Mouse (Mus musculus) left cerebral cortex, postnatal 4 days (tissue): ENCODE data around the gene Olfr1329. TPM values are rescaled to one million over a fixed set of nuclear protein-coding genes. Genes with fewer than 3 reads are reported as not detected.
"Not testable (repeated sequence)": the region's sequence is repeated elsewhere in the genome, so short reads cannot be mapped to it uniquely, and the experiment has no call there.

Experiments
- DNase-seq: peaks from one replicate; pipeline ENCODE4 v3.0.0-alpha.2; 2022
- intact Hi-C: fragments of 180-260 bp; cut with DNase I; formaldehyde crosslinking; loops from one replicate; pipeline ENCODE4 v1.15.1; 2025
- total RNA-seq, 2 experiments: library from RNA; stranded (reverse); gene quantifications; 2 replicates each; pipeline ENCODE4 v1.2.3; 2021

The Olfr1329 gene
- total RNA-seq: not detected

DNA sequence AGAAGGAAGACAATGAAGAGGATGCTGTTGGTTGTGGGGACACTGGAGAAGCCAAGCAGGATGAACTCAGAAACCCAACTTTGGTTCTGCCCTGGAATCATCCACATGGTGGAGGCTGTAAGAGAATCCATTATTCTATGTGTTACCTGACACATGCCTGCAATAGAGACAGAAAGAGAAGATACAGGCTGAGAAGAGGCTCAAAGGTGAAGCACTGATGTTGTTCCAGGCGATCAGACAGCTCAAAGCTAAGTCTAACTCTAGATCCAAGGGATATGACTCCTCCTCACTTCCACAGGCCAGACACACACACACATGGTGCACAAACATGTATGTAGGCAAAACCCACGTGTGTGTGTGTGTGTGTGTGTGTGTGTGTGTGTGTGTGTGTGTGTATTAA is at the start of gene Olfr1329:
TSS of gene Olfr1329 (minus strand) at position 101 of the 400 bp plus-strand sequence.
- intact Hi-C loops, DNase-seq: not testable (repeated sequence)

- intact Hi-C loops: no loop called here
- no peak for DNase-seq
Observed at GRCm38 (mm10) chr4:118961141-118961628, 43.9 kb upstream of the Olfr1329 start, which contains the start of gene Lao1. TSS of gene Lao1 (plus strand) at chr4:118961578.

DNA sequence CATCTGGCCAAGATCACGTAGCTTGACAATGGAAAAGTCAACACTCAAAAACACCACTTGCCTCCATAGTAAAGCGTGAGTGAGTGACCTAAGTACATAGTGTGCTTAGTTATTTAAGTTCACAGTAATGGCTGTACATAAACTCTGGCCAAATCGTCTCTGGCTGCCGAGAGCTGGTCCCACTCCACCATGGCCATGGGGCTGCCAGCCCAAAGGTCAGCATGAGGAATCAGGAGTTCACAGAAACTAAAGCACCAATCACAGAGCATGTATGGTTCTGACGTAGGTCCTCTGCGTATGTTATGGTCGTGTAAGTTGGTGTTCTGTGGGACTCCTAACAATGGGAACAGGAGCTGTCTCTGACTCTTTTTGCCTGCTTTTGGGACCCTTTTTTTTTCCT is 41.5 kb upstream of the Olfr1329 start:
- DNase-seq: no peak
- intact Hi-C loops: no loop called here

GRCm38 (mm10) chr4:118938512-118938911 is 21.2 kb upstream of the Olfr1329 start, which contains the start of gene Olfr1328:
TSS of gene Olfr1328 (minus strand) at chr4:118938612.
- DNase-seq: no peak
- intact Hi-C loops: no loop called here

- DNase-seq, intact Hi-C loops: not testable (repeated sequence)
Observed at GRCm38 (mm10) chr4:118931326-118931725, 14.1 kb upstream of the Olfr1329 start.

DNA sequence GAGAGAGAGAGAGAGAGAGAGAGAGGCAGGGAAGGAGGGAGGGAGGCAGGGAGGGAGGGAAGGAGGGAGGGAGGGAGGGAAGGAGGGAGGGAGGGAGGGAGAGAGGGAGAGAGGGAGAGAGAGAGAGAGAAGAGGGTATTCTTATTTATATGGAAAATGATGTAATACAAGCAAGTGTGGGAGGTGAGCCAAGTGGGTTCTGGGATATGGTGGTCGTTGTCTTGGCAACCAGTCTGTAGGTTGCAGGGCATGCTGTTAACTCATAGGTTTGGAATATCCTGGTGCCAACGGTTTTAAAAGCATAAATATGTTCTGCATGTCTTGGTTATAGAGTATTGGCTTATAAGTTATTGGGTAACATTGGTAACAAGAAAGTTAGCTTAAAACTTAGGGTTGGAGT is 15.3 kb downstream of the Olfr1329 start:
- intact Hi-C loops: no loop called here
- peak; percentile 1 for DNase-seq

- intact Hi-C loops: no loop called here
- DNase-seq: no peak
Observed at GRCm38 (mm10) chr4:118888297-118888696, 29.0 kb downstream of the Olfr1329 start, which contains the start of gene Olfr1330. TSS of gene Olfr1330 (plus strand) at chr4:118888597.

- peak; percentile 20 for DNase-seq
- intact Hi-C loops: no loop called here
Observed at GRCm38 (mm10) chr4:118867566-118867965, 49.7 kb downstream of the Olfr1329 start.

Other genes with a start within 250 kb of the Olfr1329 start
- not detected for gene Olfr1342, start 224.7 kb downstream of the Olfr1329 start, total RNA-seq
- gene Olfr1341, start 213.9 kb downstream of the Olfr1329 start, total RNA-seq: not detected
- not detected for gene Olfr1340, start 197.3 kb downstream of the Olfr1329 start, total RNA-seq
- not detected for gene Olfr1339, start 185.3 kb downstream of the Olfr1329 start, total RNA-seq
- not detected for gene Olfr1338, start 158.7 kb downstream of the Olfr1329 start, total RNA-seq
- gene Olfr1337, start 134.9 kb downstream of the Olfr1329 start, total RNA-seq: not detected
- gene Olfr1335, start 107.5 kb downstream of the Olfr1329 start, total RNA-seq: not detected
- gene Olfr1333, start 81.2 kb downstream of the Olfr1329 start, total RNA-seq: not detected
- not detected for gene Olfr1331, start 52.8 kb downstream of the Olfr1329 start, total RNA-seq
- not detected for gene Olfr1330, start 28.9 kb downstream of the Olfr1329 start, total RNA-seq
- not detected for gene Olfr1328, start 21.1 kb upstream of the Olfr1329 start, total RNA-seq
- not detected for gene Lao1, start 44.1 kb upstream of the Olfr1329 start, total RNA-seq
- gene Slc2a1, start 191.2 kb upstream of the Olfr1329 start, total RNA-seq: 10 to 100 TPM; 33.5 to 34.1 TPM